Mouse (Mus musculus) embryonic facial prominence, embryonic 11.5 days (tissue): ENCODE results near the gene Ctso. TPM values are rescaled to one million over a fixed set of nuclear protein-coding genes. Genes with fewer than 3 reads are reported as not detected.

Experiments
- ATAC-seq: fragments of 200-750 bp; cut with Nextera tagmentation; replicated peaks from 2 replicates; pipeline ENCODE4 v1.8.0; 2017; ENCODE audit warnings: low read depth; ENCODE audit not compliant: insufficient number of reproducible peaks, low FRiP score, low TSS enrichment
- DNase-seq: peaks from one replicate; pipeline ENCODE4 v3.0.0-alpha.2; 2015; ENCODE audit warnings: low spot score
- H3K27ac ChIP-seq: fragments of 300-500 bp; sonication (generic); replicated peaks from 2 replicates; pipeline ENCODE4 v1.5.1; 2014; ENCODE audit warnings: mild to moderate bottlenecking, low read depth, low read length, control low read depth
- H3K27me3 ChIP-seq: fragments of 300-500 bp; sonication (generic); 2 replicates; pipeline ENCODE4 v1.6.1; 2014; ENCODE audit warnings: mild to moderate bottlenecking, low read length, moderate library complexity, mixed read lengths; ENCODE audit not compliant: control insufficient read depth, insufficient read depth
- H3K36me3 ChIP-seq: fragments of 300-500 bp; sonication (generic); replicated peaks from 2 replicates; pipeline ENCODE4 v1.6.1; 2014; ENCODE audit warnings: low read depth, mild to moderate bottlenecking, low read length, moderate library complexity, mixed read lengths; ENCODE audit not compliant: control insufficient read depth, insufficient read depth
- H3K4me1 ChIP-seq: fragments of 300-500 bp; sonication (generic); 2 replicates; pipeline ENCODE4 v1.6.1; 2014; ENCODE audit warnings: low read length, mixed read lengths; ENCODE audit not compliant: control insufficient read depth, insufficient read depth
- H3K4me2 ChIP-seq: fragments of 300-500 bp; sonication (generic); 2 replicates; pipeline ENCODE4 v1.6.1; 2014; ENCODE audit warnings: low read depth, mild to moderate bottlenecking, control low read depth, low read length, moderate library complexity
- H3K4me3 ChIP-seq: fragments of 300-500 bp; sonication (generic); 2 replicates; pipeline ENCODE4 v1.5.1; 2014; ENCODE audit warnings: low read depth, low read length, control low read depth
- H3K9ac ChIP-seq: fragments of 300-500 bp; sonication (generic); replicated peaks from 2 replicates; pipeline ENCODE4 v1.6.1; 2014; ENCODE audit warnings: mild to moderate bottlenecking, control low read depth, low read length
- H3K9me3 ChIP-seq: fragments of 300-500 bp; sonication (generic); replicated peaks from 2 replicates; pipeline ENCODE4 v1.6.1; 2016; ENCODE audit warnings: mild to moderate bottlenecking, low read length, inconsistent platforms, mixed read lengths; ENCODE audit not compliant: control insufficient read depth
- WGBS: fragments of 180-500 bp; shearing (Covaris S2); extraction: QIAGEN DNeasy Blood & Tissue Kit; methylation state at CpG from one replicate; pipeline ENCODE4 v1.1.7; 2014; 5-methylcytosine and 5-hydroxymethylcytosine counted together
- polyA plus RNA-seq: library from polyadenylated mRNA; unstranded; fragments of >200 nt; fragmentation: Nextera tagmentation; extraction: Ambion mirVana; gene quantifications from 2 replicates; pipeline ENCODE4 v1.2.1, GENCODE M21; 2014

Gene Ctso
- polyA plus RNA-seq, 1 experiment from 2014 or later = 6.4 TPM

GRCm38 (mm10) chr3:81985100-81985499 lies 52.7 kb downstream of the Ctso start:
- Histone ChIP-seq H3K27ac (no peak overlapping the region), H3K4me1 (no peaks in the 10 kb centered on the region), H3K9ac (no peak overlapping the region), H3K4me3 (no peak overlapping the region), H3K36me3 (no peaks in the 10 kb centered on the region), H3K9me3 (no peaks in the 10 kb centered on the region), H3K4me2 (no peak overlapping the region), H3K27me3 (no peaks in the 10 kb centered on the region)
- 62% methylated on average over 1 of the region's 1 CpGs for WGBS
- DNase-seq = no peak
- no peak for ATAC-seq

DNA sequence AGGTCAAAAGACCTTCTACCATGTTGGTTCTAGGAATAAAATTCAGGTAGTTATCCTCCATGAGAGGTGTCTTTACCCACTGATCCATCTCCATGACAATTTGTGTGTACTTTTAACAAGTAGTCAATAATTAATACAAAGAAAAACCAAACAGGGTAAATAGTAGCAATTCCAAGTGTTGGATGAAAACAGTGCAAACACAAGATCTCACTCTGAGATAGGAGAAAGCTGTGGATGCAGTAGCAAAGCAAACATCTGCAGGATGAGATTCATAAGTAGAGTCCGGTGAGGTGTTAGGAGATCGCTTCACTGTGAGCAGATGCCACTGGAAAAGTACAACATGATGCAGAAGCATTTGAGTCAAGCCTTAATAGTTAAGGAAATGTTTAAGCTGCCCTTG lies 53.7 kb downstream of the Ctso start:
- H3K9me3 ChIP-seq = no peaks in the 10 kb centered on the region
- H3K4me2 ChIP-seq = no peak overlapping the region
- H3K36me3 ChIP-seq = no peaks in the 10 kb centered on the region
- DNase-seq = no peak
- 99% methylated on average over 2 of the region's 2 CpGs for WGBS
- H3K4me3 ChIP-seq = no peak overlapping the region
- no peaks in the 10 kb centered on the region for H3K4me1 ChIP-seq
- ATAC-seq = no peak
- no peak overlapping the region for H3K9ac ChIP-seq
- no peaks in the 10 kb centered on the region for H3K27me3 ChIP-seq
- no peak overlapping the region for H3K27ac ChIP-seq

GRCm38 (mm10) chr3:81987628-81988027 lies 55.2 kb downstream of the Ctso start:
- Histone ChIP-seq H3K9ac (no peak overlapping the region), H3K9me3 (no peaks in the 10 kb centered on the region), H3K36me3 (no peaks in the 10 kb centered on the region), H3K4me2 (no peak overlapping the region), H3K27me3 (no peaks in the 10 kb centered on the region), H3K27ac (no peak overlapping the region), H3K4me3 (no peak overlapping the region), H3K4me1 (no peaks in the 10 kb centered on the region)
- DNase-seq = no peak
- ATAC-seq = no peak
- WGBS = 94% methylated on average over 3 of the region's 3 CpGs

GRCm38 (mm10) chr3:81989692-81990141 lies 57.3 kb downstream of the Ctso start:
- no peak overlapping the region for H3K27ac ChIP-seq
- DNase-seq (no peak), ATAC-seq (no peak)
- no peak overlapping the region for H3K9ac ChIP-seq
- H3K4me3 ChIP-seq = no peak overlapping the region
- WGBS = 29% methylated on average over 2 of the region's 2 CpGs
- no peaks in the 10 kb centered on the region for H3K9me3 ChIP-seq
- no peak overlapping the region for H3K4me2 ChIP-seq
- no peaks in the 10 kb centered on the region for H3K36me3 ChIP-seq
- no peaks in the 10 kb centered on the region for H3K27me3 ChIP-seq
- H3K4me1 ChIP-seq = no peaks in the 10 kb centered on the region

DNA sequence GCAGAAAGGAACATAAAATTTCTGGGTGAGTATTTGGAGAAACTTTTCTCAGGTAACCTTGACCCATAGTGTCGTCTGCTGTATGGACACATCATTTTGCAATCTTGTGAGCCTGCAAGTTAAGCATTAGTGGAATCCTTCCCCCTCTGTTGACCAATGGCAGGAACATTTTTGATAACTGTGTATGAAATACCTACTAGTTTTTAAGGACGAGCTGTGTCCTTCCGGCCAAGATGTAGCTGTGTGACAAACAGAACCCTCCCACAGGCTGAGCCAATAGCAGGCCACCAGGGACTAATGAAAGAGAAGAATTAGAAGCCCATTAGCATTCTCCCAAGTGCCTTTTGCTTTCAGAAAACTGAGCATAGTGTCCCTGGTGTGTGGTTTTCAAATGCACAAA lies 58.1 kb downstream of the Ctso start:
- Histone ChIP-seq H3K36me3 (no peaks in the 10 kb centered on the region), H3K4me2 (no peak overlapping the region), H3K27ac (no peak overlapping the region), H3K27me3 (no peaks in the 10 kb centered on the region), H3K9me3 (no peaks in the 10 kb centered on the region), H3K9ac (no peak overlapping the region), H3K4me1 (no peaks in the 10 kb centered on the region), H3K4me3 (no peak overlapping the region)
- no peak for ATAC-seq
- WGBS = 75% methylated on average over 3 of the region's 3 CpGs
- no peak for DNase-seq

GRCm38 (mm10) chr3:81995371-81995770 lies 63.0 kb downstream of the Ctso start:
- H3K36me3 ChIP-seq = no peaks in the 10 kb centered on the region
- no peak for ATAC-seq
- DNase-seq = no peak
- no peaks in the 10 kb centered on the region for H3K9me3 ChIP-seq
- no peak overlapping the region for H3K4me3 ChIP-seq
- H3K27me3 ChIP-seq = no peaks in the 10 kb centered on the region
- no peak overlapping the region for H3K4me2 ChIP-seq
- no peak overlapping the region for H3K9ac ChIP-seq
- H3K4me1 ChIP-seq = no peaks in the 10 kb centered on the region
- WGBS = 49% methylated on average over 4 of the region's 4 CpGs
- no peak overlapping the region for H3K27ac ChIP-seq

DNA sequence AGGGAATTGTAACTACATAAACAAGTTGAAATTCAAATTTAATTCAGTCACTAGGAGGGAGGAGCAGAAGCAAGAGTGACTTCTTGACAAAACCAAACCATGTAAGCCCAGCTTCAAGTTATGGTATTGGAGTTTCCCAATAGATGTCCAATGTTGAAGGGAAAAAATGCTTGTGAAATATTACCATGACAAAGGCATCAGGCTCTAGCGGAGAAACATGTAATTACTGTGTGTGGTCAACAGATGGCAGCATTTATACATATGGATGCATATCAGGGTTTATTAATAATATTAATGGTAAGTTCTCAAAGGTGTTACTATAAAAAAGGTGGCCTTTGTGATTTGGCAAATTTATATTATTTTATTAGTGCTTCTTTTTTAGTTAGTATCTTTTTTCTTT lies 63.6 kb downstream of the Ctso start:
- ATAC-seq = no peak
- 0% methylated on average over 1 of the region's 1 CpGs for WGBS

More for the DNA sequence above, 63.6 kb downstream of the Ctso start:
- no peak overlapping the region for H3K9ac ChIP-seq
- H3K4me3 ChIP-seq = no peak overlapping the region
- H3K9me3 ChIP-seq = no peaks in the 10 kb centered on the region
- H3K27ac ChIP-seq = no peak overlapping the region
- H3K4me1 ChIP-seq = no peaks in the 10 kb centered on the region
- H3K36me3 ChIP-seq = no peaks in the 10 kb centered on the region
- peak; percentile 69 for DNase-seq
- H3K4me2 ChIP-seq = no peak overlapping the region
- H3K27me3 ChIP-seq = no peaks in the 10 kb centered on the region
